Mouse (Mus musculus) monocyte, adult 5-6 weeks (primary cell): Measurements from ENCODE around the gene Foxa1. TPM values are rescaled to one million over a fixed set of nuclear protein-coding genes. Genes with fewer than 3 reads are reported as not detected.

Experiments
- ATAC-seq: fragments of 153-309, 156-312 bp; replicated peaks from 2 replicates; pipeline ENCODE4 v1.8.0; 2017; ENCODE audit warnings: mild to moderate bottlenecking; ENCODE audit not compliant: low TSS enrichment, insufficient number of reproducible peaks, severe bottlenecking, poor library complexity, low FRiP score
- total RNA-seq: library from RNA; stranded (forward); fragments of 200-1000, 200-491, 200-594 nt; gene quantifications from 3 replicates; pipeline ENCODE4 v1.2.3, GENCODE M21; 2017

Gene Foxa1
- not detected in 3 replicates for total RNA-seq

GRCm38 (mm10) chr12:57546415-57547201 is at the start of gene Foxa1:
Foxa1 (minus strand) TSS chr12:57546916.
- no peak for ATAC-seq

DNA sequence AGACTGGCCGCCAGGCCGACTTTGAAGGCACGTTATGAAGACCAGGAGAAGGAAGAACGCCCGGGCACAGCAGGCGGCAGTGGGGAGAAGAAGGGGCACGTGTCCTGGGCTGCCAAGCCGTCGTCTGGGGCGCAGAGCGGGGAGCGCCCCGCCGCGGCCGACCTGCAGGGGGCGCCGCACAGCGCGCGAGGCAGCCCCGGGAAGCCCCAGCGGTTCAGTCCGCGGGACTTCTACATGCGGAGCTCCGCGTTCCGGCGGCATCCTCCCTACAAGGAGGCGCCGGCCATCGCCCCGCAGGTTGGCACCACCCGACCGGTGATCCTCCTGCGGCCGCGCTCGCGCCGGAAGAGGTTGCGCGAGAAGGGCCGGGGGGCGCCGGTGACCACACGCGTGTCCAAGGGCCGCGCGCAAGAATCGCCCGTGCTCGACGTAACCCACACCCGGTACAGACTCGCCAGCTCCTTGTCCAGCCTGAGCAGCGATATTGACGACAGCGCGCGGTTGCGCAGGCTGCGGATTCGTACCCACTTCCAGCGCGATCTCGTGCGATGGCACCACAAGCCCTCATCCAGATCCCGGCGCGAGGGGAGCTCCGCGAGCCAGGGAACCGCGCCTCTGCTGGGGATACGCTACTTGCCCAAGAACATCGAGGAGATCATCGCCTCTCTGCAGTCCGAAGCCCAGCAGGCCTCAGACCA is 29.4 kb upstream of the Foxa1 start:
- no peak for ATAC-seq

- ATAC-seq: no peak
Observed at GRCm38 (mm10) chr12:57572415-57572814, 25.7 kb upstream of the Foxa1 start.

- no peak for ATAC-seq
Observed at GRCm38 (mm10) chr12:57571773-57572172, 25.1 kb upstream of the Foxa1 start.

DNA sequence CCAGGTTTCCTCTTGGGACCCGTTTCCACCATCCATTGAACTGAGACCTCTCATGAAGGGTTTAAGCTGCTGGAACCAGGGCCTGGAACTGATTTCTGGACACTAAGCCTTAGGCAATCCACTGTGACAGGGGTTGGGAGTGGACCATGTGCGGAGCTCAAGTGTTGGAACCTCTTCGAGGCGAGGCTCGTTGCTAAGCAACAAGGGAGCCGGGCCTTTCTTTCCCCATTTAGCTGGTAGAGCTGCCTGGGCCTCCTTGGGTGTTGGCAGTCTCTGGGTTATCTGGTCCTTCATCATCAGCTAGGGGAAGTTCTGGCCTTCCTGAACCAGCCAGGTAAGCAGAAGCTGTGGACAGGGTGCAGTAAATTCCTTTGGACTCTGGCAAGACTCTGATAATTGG is 17.2 kb upstream of the Foxa1 start, which contains the start of gene Ttc6:
Ttc6 (plus strand) TSS at position 205 of the 400 bp plus-strand sequence.
- no peak for ATAC-seq

DNA sequence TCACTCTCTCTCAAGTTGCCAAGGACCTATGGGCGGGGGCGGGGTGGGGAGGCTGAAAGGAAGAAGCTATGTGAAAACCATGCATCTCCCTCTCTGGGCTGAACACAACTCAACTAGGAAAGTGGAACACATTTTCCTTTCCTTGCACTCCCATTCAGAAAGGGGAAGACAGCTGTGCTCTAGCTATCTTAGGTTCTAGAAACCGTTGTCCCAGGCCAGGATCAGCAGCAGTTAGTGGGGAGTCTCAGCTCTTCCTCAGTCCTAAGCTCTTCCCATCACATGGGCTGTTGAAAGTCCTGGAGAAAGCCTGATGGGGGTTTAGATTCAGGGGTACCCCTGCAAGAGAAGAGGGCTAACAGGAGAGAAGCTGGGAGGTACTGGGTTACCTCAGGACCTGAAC is 7.4 kb upstream of the Foxa1 start:
- no peak for ATAC-seq

GRCm38 (mm10) chr12:57552286-57552685 is 5.6 kb upstream of the Foxa1 start:
- no peak for ATAC-seq

DNA sequence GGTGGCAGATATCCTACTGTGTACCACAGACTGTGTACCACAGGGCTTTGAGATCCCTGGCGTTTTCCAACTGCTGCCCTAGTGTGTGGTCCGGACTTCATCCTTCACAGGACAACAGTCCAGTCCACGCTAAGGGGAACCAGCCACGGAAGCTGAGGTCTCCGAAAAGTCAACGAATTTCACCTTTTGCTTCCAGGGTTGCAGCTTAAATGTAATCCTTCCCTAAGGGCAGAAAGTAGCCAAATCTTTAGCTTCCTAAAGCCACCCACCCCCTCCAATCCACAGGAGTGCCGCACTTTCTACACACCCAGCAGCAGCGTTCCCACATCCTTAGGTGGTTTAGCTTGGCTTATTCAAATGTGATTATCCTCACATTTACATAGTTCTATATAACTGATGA is 4.2 kb upstream of the Foxa1 start:
- no peak for ATAC-seq

GRCm38 (mm10) chr12:57550181-57550808 is 3.6 kb upstream of the Foxa1 start:
- no peak for ATAC-seq

- ATAC-seq: no peak
Observed at GRCm38 (mm10) chr12:57549667-57550160, 3.0 kb upstream of the Foxa1 start.

- no peak for ATAC-seq
Observed at GRCm38 (mm10) chr12:57548981-57549666, 2.4 kb upstream of the Foxa1 start.

DNA sequence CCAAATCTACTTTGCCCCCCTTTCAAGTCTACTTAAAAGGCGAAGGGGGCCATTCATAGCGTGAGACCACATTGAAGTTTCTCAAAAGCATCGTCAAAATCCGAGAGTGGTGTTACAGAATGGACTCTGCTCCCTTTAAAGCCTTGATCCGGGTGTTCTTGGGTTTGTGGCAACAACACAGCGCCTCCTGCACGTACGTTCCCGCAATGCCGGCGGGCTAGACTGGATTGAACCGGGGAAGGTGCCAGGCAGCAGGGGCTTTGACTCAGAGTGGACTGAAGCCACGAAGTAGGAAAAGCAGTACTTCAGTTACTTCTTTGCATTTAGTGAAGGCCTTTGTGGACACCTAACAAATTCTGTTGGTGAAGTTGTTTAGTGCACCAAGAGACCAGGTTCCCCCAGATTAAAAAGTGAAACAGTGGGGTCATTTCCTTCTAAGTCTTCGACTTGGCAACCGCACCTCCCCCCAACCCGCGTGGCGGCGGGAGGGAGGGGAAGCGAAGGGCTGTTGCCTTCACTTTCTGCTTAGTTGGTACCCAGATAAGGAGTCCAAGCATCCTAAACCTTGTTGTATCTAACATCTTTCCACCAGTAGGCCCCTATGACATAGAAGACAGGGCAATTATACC is 1.8 kb upstream of the Foxa1 start:
- ATAC-seq: no peak

DNA sequence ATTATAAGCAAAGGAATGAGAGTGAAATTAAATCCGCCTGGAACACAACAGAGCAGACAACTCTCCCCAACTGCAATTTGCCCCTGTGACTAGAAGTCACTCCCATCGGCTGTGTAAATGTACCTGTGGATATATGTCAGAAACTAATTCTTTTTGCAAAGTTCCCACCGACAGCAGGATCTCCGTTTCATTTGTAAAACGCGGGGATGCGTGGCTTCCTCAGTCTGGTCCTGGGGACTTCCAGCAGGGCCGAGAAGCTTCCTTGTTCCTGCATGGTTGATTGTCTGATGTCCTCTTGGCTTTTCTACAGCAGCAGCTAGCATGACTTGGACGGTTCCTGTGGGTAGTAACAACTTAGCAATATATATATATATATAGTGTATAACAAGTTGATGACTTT is 1.2 kb upstream of the Foxa1 start:
- no peak for ATAC-seq

DNA sequence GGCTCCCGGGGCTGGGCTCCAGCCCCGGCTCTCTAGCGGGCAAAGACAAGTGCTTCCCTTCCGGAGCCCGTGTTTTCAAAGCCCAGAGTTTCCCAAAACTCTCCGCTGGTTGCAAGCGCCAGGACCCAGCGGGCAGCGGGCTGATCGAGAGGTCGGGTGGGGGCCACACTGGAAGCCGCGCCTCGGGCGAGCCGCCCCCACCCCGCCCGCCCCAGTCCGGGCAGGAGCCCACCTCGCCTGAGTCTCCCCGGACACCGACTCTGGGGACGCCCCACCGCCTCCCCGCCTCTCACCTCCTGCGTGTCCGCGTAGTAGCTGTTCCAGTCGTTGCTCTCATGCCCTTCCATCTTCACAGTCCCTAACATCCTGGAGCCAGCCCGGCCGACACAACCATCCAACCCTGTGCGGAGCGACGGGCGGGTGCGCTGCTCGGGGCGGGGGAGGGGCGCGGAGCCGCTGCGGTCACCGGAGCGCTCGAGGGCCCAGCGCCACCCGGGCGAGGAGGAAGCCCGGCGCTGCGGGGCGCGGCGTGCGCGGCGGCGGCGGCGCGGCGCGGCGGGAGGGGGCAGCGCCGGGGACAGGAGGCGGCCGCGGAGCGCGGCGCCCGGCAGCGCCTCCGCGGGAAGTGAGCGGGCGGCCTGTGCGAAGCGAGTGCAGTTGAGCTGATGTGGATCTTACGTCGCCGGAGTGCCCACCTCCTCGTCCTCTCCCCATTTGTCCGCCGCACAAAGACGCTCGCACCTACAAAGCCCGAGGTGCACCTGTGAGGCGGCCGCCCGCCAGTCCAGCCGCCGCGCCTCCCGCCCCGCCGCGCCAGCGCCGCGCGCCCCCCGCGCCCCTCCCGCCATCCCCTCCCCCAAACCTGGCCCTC is 1.1 kb downstream of the Foxa1 start:
- ATAC-seq: no peak

- ATAC-seq: no peak
Observed at GRCm38 (mm10) chr12:57544641-57545370, 1.9 kb downstream of the Foxa1 start.

DNA sequence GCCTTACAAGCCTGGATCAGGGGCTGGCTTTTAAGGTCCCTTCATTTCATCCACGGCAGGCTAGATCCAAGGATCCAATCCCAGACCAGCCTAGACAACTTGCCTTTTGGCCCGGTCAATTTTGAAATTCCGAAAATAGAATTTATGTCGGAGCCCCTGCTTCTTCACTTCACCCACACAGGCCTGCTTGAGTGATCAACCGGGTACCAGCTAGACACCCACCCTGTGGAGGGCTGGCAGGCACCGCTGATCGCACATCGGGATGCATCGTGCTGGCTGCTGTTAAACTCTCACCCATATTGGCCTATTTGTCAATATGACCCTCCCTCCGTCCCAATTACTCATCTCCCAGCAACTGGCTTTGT is 3.1 kb downstream of the Foxa1 start:
- no peak for ATAC-seq
